Mouse (Mus musculus): ENCODE results near the gene Prkra.
"Not testable (repeated sequence)": the region's sequence is repeated elsewhere in the genome, so short reads cannot be mapped to it uniquely, and the experiment has no call there.

The Prkra gene

GRCm38 (mm10) chr2:76654646-76655045 lies 6.8 kb upstream of the Prkra start:
- DNase-seq, result no peak

- DNase-seq, result no peak
Observed at GRCm38 (mm10) chr2:76653070-76653469, 5.3 kb upstream of the Prkra start.

GRCm38 (mm10) chr2:76648666-76649141 lies 889 bp upstream of the Prkra start:
- DNase-seq, result peak; percentile 22

GRCm38 (mm10) chr2:76647441-76647869 lies 360 bp downstream of the Prkra start:
- DNase-seq, result no peak

GRCm38 (mm10) chr2:76643801-76644200 lies 4.0 kb downstream of the Prkra start:
- no peak for DNase-seq

GRCm38 (mm10) chr2:76639637-76640036 lies 8.2 kb downstream of the Prkra start:
- DNase-seq, result no peak

- DNase-seq, result no peak
Observed at GRCm38 (mm10) chr2:76631600-76631999, 16.2 kb downstream of the Prkra start.

GRCm38 (mm10) chr2:76630293-76630692 lies 17.5 kb downstream of the Prkra start:
- no peak for DNase-seq

- DNase-seq, result not testable (repeated sequence)
Observed at GRCm38 (mm10) chr2:76622316-76622715, 25.5 kb downstream of the Prkra start.

GRCm38 (mm10) chr2:76621724-76622123 lies 26.1 kb downstream of the Prkra start:
- no peak for DNase-seq

- no peak for DNase-seq
Observed at GRCm38 (mm10) chr2:76620188-76620587, 27.6 kb downstream of the Prkra start.

- DNase-seq, result peak; percentile 15
Observed at GRCm38 (mm10) chr2:76618078-76618477, 29.7 kb downstream of the Prkra start.

GRCm38 (mm10) chr2:76611996-76612395 lies 35.8 kb downstream of the Prkra start:
- no peak for DNase-seq

- no peak for DNase-seq
Observed at GRCm38 (mm10) chr2:76610326-76611104, 37.3 kb downstream of the Prkra start.

GRCm38 (mm10) chr2:76606704-76607103 lies 41.1 kb downstream of the Prkra start:
- DNase-seq, result no peak

GRCm38 (mm10) chr2:76602256-76602655 lies 45.6 kb downstream of the Prkra start:
- no peak for DNase-seq

- DNase-seq, result no peak
Observed at GRCm38 (mm10) chr2:76599214-76599613, 48.6 kb downstream of the Prkra start.

GRCm38 (mm10) chr2:76597521-76597920 lies 50.3 kb downstream of the Prkra start:
- no peak for DNase-seq

- DNase-seq, result no peak
Observed at GRCm38 (mm10) chr2:76592401-76592924, 55.4 kb downstream of the Prkra start.

GRCm38 (mm10) chr2:76590221-76590620 lies 57.6 kb downstream of the Prkra start:
- no peak for DNase-seq

- DNase-seq, result no peak
Observed at GRCm38 (mm10) chr2:76586906-76587305, 60.9 kb downstream of the Prkra start.

GRCm38 (mm10) chr2:76585090-76585489 lies 62.7 kb downstream of the Prkra start:
- DNase-seq, result peak; percentile 8
